Mouse (Mus musculus) frontal cortex, postnatal 10 days (tissue): ENCODE measurements around the gene Rnf133.

Source experiments
- DNase-seq, 2 experiments: peaks; one replicate each; pipeline ENCODE4 v3.0.0; 2022; ENCODE audit warnings: low spot score in 2 of 2, mixed read lengths in 1 of 2

The Rnf133 gene

GRCm38 (mm10) chr6:23650205-23650604, at the start of gene Rnf133:
Rnf133 (minus strand) TSS chr6:23650305.
- DNase-seq = no peak

GRCm38 (mm10) chr6:23678172-23678571, 28.1 kb upstream of the Rnf133 start:
- DNase-seq = no peak

GRCm38 (mm10) chr6:23655036-23655435, 4.9 kb upstream of the Rnf133 start, which contains the start of gene Rnf148:
Rnf148 (minus strand) TSS chr6:23655136.
- no peak for DNase-seq

DNA sequence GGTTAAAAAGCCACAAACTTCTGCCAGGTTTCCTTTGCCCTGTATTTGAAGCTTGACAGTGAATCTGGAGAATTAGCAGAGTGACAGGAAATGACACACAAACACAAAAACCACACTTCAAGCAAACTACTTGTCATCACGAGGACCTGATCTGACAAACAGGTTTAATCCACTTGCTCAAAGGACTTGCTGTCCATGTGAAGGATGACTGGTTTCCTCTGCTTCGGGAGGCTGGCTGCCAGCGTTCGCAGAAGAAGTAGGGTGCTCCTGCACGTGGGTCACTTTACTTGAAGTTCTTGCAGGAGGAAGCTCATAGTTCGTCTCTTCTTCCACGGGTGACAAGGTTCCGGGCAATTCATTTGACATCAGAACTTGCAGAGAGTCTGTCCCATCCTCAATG, 1.4 kb downstream of the Rnf133 start:
- no peak for DNase-seq

DNA sequence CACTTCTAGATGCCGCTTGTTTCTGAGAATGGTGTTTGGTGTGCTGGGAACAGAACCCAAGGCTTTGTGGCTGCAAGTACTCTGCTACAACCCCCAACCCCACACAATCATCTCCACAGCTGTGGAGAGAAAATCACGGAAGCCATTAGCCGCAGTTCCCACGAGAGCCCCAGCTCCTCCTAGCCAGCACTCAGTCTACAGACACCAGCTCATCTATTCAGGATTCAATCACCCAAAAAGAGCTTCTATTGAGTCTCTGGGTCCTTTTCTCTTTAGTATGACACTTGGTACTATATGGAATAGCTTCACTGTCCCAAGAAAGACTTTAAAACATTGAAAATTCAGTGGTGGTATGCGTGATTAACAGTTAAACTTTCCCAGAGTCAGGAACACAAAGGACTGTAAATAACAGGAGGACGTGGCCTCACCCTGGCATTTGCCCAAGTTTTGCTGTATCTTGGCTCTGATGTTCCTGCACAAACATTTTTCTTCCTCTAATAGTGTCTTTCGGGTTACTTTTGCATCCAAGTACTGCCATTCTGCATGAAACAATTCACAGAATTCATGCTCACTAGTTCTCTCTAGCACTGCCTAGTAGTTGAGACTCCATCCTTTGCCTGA, 2.4 kb downstream of the Rnf133 start:
- no peak for DNase-seq

GRCm38 (mm10) chr6:23637081-23637480, 13.0 kb downstream of the Rnf133 start:
- no peak for DNase-seq

GRCm38 (mm10) chr6:23635208-23635607, 14.9 kb downstream of the Rnf133 start:
- DNase-seq = no peak

DNA sequence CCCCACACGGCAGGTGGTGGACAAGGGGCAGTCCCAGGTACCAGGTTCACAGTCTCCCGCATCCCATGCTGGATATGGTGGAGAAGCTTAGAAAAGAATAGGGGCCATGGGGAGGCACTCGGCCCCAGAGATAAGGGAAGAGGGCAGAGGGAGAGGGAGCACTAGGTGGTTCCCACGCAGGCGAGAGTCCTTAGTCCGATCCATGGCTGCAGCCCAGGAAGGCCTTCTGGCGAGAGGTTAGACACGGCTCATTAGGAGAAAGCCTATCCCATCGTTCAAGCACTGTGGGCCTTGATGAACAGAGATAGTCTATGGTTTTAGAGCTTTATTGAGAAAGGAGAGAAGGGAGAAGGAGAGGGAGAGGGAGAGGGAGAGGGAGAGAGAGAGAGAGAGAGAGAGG, 16.1 kb downstream of the Rnf133 start:
- DNase-seq = no peak

DNA sequence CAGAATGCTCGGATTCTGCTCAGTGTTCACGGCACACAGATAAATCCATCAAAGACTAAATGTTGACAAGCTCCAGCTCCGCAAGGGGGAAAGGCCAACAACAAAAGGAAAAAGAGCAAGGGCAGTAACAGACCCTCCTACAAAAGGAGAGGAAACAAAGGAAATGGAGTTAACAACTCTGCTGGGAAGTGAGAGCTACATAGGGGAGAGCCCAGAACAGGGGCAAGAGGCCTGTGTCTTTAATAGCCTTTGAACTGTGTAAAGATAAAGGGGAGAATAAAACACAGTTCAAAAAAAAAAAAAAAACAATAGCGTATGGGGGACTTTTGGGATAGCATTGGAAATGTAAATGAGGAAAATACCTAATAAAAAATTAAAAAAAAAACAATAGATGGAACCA, 19.6 kb downstream of the Rnf133 start:
- no peak for DNase-seq
